Mouse (Mus musculus): ENCODE measurements around the gene Myo18a.
A peak's percentile ranks its signal among the peaks of the same experiment; 100 is the strongest.

Myo18a gene

GRCm38 (mm10) chr11:77874685-77875231 is 111.7 kb downstream of the Myo18a start:
- DNase-seq: no peak

DNA sequence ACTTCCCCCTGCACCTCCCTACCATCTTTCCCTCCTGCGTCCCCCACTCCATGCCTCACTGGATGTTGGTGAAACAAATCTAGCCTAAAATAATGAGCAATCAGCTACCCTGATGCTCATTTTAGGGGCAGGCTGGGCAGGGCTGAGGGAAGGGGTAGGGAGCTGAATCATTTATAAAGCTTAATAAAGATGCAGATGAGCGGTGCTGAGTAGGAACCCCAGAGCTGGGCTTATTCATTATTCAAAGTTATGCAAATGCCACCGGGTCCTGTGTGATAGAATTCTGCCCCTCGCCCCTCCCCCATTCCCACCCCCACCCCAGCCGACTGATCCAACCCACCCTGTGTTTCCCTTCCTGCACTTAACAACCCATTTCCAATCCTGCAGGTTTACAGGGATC is 112.2 kb downstream of the Myo18a start:
- DNase-seq: no peak

DNA sequence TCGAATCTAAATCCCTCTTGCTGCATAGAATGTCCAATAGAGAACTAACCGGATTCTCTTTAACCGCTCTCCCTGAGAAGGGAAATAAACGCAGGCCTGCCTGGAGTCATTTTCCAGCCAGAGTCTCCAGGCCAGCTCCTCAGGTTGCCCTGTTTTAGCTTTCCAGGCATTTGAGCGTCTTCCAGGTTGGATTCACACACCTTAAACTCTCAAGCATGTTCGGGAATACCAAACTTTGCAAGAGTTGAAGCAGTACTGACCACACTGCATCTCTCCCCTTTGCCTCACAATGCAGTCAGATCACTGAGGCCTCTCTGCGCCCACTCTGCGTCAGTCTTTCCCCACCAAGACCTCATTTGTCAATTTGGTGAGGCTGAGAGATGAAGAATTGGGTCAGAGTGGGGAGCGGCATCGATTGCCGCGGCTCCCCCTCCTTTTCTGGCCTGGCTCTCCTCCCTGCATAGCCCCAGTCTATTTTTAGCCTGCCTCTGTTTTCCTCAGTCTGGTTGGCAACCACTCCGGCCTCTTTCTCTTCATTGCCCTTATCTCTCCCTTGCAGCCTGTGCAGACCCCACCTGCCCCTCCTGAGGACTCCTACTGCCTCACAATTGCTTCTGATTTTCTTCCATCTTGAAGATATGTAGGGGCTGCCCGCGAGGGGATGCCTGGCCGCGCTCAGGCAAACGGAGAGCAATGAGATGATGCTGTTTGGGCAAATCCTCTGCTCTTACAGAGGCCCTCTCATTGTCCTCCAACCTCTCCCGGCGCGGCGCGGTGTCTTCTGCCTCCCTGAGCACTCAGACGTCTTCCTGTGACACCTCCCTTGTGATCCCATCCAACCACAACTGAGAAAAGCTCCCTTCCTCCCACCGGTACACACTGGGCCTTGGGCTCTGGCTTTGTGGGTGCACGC is 113.1 kb downstream of the Myo18a start:
- no peak for DNase-seq

DNA sequence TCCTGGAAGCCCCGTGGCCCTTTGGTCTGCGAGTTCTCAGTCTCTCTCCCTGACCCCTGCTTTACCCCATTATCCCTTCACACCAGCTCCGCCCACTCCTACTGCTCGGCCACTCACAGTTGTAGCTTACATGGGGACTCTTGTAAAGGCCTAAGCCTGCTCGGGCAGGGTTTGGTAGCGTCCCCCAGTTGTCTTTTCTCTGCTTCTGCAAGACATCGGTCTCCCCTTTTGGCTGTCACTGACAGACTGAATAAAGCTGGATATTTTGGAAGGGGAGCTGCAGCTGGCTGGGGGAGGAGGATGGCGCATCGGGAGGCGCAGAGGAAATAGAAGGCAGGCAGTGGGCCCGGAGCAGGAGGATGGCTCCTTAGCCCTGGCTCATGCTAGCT is 113.7 kb downstream of the Myo18a start:
- DNase-seq: no peak

GRCm38 (mm10) chr11:77884524-77885245 is 121.6 kb downstream of the Myo18a start:
- no peak for DNase-seq

GRCm38 (mm10) chr11:77885246-77885575 is 122.2 kb downstream of the Myo18a start:
- DNase-seq: no peak

DNA sequence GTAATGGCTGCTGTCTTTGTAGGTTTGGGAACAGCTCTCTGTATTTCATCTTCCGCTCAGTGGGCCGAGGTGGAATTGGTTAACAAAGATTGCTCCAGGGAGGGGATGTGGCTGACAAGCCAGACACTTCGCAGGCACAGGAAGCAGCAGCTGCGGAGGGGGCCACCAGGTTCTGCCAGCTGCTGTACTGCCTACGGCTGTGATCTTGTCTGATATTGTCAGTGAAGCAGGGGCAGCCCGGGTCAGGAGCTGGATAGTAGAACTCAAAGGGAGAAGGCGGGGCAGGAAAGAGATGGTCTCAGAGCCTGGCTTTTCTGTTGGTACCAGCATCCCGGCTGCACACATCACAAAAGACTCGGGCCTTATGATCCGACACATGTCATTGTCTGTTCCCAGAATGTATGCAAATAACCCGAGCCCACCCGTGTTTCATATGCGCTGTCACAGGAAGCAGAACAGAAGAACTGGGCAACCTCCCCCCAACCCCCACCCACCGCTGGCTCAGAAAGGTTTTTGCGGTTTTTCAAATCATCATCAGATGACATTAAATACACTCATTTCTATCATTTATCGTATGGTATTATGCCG is 124.4 kb downstream of the Myo18a start:
- peak; percentile 69 to 75 for DNase-seq

DNA sequence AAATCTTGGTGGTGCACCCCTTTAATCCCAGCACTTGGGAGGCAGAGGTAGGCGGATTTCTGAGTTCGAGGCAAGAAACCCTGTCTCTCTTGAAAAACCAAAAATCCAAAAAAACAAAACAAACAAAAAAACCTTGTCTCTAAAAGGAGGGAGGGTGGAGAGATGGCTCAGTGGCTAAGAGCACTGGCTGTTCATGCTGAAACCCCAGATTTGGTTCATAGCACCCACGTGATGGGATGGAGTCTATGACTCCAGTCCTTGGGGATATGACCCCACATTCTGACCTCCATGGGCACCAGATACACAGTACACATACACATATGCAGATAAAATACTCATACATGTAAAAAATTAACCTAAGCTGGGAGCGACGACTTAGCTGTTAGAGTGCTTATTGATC is 125.8 kb downstream of the Myo18a start:
- peak; percentile 17 to 36 for DNase-seq

DNA sequence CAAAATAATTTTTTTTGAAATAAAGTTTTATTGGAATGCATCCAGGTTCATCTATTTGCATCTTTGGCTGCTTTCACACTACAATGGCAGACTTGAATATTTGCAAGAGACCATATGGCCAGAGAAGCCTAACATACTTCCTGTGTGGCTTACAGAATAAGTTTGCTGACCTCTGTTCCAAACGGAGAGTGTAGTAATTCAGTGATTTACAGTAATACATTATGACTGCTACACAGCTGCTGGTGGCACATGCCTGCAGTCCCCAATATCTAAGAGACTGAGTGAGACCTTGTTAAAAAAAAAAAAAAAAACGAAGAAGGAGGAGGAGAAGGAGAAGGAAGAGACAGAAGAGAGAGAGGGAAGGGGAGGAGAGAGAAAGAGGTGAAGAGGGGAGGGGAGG is 126.4 kb downstream of the Myo18a start:
- no peak for DNase-seq

- DNase-seq: no peak
These were observed 127.7 kb downstream of the Myo18a start for GRCm38 (mm10) chr11:77890648-77891258.

DNA sequence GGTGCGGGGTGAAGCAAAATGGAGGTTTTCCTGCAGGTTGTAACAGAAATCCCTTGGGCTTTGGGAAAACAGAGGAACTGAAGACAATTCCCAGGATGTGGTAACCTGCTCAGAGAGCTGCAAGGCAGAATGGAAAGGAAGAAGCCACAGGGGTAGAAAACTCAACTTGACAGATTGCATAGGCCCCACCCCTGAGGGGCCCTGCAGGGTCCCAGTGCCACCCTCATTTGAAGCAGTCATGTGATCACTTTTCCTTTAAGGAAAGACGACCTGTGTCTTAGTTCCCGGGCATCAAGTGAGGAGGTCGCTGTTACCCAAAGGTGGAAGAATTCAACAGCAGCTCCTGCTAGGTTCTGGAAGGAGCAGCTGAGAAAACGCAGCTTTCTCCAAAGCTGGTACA is 129.8 kb downstream of the Myo18a start:
- DNase-seq: no peak

DNA sequence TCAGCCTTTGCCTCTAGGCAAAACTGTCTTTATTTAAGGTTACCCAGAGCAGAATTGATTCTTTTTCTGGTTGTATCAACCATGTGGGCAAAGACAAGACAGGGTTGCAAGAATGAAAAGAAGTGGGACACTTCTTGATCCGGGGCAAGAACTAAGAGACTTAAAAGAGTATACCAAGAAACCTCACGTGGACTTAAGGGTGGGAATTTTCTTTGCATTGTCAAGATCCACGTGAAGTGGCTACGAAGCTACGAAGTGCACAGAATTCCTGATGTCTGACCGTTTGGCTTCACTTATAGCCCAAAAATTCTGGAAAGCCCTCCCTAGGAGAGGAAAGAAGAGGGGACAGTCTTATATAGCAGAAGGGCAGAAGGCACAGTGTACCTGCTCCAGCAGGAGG is 130.2 kb downstream of the Myo18a start:
- no peak for DNase-seq

DNA sequence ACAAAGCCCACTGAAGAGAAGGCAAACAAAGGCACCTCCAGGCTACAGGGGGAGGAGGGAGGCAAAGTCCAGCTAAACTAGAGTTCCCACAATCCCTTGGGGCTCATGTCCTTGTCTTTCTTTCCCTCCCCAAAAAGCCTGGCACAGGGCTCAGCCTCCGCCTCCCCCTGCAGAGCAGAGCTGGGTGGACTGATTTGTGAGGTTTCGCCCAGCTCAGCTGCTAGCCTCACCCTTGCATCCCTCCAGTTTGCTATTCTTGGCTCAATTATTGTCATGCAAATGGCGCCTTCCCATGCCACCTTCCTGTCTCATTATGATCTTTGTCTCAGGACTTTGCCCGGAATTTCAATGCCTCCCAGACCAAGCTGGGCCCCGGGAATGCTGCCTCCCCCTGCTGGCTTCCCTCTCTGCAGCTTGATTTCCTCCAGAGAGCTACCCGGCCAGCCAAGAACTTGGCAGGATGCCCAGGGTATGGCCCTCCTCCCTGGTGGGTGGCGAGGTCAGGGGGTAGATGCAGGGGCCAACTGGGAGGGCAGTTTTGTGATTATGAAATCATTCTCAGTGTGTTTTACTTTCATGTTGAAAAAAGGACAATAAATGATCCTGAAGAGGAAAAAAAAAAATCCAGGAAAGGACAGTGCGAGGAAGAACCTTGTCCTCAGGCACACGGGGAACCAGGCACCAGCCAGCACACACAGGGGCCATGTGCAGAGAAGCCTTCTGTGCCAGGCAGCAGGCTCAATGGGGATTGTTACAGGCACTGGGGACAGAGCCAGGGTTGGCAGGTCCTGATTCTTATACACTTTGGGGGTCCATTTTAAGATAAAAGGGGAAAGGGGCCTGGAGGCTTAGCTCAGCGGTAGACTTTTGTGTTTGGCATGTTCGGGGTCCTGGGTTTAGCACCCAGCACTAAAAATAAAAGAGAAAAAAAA is 131.0 kb downstream of the Myo18a start, which contains the start of gene Pipox:
Gene Pipox (minus strand): TSS at position 310 of the 932 bp plus-strand sequence.
- peak in 1 of 2 experiments; percentile 29 for DNase-seq

- no peak for DNase-seq
These were observed 131.9 kb downstream of the Myo18a start for GRCm38 (mm10) chr11:77894967-77895366.

DNA sequence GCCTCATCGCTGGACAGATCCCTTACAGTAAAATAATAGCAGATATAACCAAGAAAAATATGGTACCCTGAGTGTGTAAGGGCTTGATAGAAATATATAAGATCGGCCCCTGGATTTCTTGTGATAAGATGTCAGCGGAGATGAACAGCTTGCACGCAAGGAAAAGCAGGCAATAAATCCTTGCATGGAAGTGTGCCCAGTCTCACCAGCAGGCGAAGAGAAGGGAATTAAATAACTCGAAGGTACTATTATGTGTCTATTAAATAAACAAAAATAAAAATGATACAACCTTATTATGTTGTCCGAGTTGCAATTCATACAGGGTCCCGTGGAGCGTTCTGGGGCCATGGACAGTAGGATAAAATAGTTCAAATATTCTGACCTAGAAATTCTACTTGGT is 133.0 kb downstream of the Myo18a start:
- DNase-seq: no peak

DNA sequence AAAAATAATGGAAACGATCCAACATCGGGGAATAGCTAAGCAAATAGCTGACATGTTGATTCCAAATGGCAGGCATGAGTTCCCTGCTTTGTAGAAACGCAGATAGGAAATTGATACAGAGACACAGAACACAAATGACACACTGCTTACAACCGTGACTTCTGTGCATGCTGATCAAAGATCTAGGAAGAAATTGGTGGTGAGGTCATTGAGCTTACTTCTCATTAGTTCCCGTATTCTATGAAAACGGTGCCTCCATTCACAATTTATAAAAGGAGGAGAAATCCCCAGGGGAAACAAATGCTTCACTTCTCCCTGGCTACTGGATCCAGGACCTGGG is 133.4 kb downstream of the Myo18a start:
- DNase-seq: no peak

DNA sequence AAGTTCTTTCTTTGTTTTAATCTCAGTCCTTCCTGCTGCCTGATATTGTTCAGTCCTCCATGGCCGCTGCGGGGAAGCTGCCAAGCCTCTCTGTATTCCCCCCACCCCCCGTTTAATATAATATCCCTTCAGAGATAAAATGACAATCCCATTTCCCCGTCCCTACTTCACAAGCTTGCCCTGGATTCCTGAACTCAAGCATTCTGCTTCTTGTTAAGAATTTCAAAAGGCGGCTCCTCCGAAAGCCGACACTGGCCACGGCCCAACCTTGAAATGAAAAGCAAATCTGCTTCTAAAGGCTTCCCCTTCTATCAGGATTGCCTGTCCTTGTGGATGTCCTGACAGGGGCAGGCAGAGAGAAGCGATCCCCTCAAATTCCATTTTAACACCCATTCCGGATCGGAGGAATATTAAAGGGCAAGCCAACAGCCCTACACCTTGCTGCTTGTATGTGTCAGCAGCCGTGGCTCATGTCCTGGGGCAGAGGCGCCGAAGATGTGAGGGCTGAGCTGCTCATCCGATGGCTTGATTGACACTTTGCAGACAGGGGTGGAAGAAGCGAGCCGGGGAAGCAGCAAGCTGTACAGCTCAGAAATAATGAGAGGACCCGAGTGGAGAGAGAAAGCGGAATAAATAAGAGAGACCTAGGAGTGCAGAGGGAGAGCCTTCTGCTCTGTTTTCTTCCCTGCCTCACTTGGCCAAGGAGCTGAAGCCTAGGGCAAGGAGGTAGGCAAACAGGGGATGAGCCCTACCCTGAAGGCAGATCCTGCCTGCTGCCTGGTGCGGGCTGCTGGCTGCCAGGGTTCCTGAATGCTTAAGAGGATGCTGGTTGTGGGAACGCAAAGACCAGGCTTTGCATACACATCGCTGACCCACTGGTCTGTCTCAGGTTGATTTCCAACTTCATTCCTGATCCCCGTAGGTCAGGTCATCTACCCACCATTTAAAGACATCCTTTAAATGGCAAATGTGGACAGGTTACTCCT is 134.1 kb downstream of the Myo18a start:
- no peak for DNase-seq

DNA sequence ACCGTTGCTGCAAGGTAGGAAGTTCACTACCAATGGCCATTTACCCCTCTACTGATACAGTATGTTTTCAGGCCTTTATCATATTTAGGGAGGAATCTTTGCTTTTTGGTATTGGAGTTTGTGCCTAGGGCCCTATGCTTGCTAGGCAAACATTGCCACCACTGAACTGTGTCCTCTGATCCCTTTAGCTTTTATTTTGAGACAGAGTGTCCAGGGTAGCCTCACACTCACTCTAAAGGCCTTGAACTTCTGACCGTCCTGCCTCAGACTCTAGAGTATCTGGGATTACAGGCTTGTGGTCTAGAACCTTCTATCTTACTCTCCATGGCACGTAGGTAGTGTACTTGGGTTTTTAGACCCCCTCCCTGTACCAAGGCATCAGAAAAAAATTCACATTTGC is 137.1 kb downstream of the Myo18a start:
- DNase-seq: no peak

- no peak for DNase-seq
These were observed 137.7 kb downstream of the Myo18a start for GRCm38 (mm10) chr11:77900696-77901095.

DNA sequence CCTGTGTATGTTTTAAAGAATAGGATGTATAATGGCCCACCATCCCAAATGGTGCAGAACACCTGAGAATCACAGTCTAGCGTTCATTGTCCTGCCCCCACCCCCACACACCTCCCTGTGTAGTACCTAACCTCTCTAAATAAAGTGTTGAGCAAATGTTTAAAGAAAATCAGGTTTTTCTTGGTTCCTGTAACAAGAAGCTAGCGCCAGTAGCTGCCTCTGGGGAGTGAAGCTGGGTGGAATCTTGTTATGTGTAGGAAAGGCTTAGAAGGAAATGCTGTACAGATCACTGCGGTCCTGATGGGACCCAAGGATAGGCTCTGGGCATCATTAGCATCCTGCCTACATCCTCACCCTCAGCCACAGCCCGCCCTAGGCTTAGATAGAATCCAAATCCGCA is 138.3 kb downstream of the Myo18a start:
- no peak for DNase-seq

All from B cell, adult 2 months (primary cell).